15 mouse cellular contexts compared by ENCODE assay signal in genomic region chr4:129966201-129966600, GRCm38 (mm10). TPM values are rescaled to one million over a fixed set of nuclear protein-coding genes. Genes with fewer than 3 reads are reported as not detected.
DNase-seq lines count a peak whose midpoint lies in the region; ATAC-seq and TF ChIP-seq lines count a peak whose summit lies in the region.
"Had no signal": no experiment of that assay in that cellular context is flagged by ENCODE, and none has a peak within 500 bp of the region (broad histone marks: within the 10 kb centered on the region; RNA-seq: fewer than 3 reads in every experiment).

No protein-coding gene starts in this region.

- H3K9ac ChIP-seq in midbrain, embryonic 14.5 days (replicated peaks; ENCODE audit: low read length) = no peak overlapping the region
- no peak overlapping the region for H3K9ac ChIP-seq in kidney, embryonic 16.5 days (replicated peaks; ENCODE audit: low read length)
- H3K9ac ChIP-seq in liver, postnatal 0 days (replicated peaks) = no peak overlapping the region
- H3K9ac ChIP-seq: heart, embryonic 15.5 days; intestine, embryonic 15.5 days had no signal

- H3K36me3 ChIP-seq in heart, embryonic 10.5 days = no peaks in the 10 kb centered on the region
- no peaks in the 10 kb centered on the region for H3K36me3 ChIP-seq in hindbrain, embryonic 10.5 days
- H3K36me3 ChIP-seq in midbrain, embryonic 14.5 days (ENCODE audit: control insufficient read depth, insufficient read depth, low read length) = no peaks in the 10 kb centered on the region
- H3K36me3 ChIP-seq in kidney, embryonic 16.5 days (ENCODE audit: insufficient read depth, low read length) = no peaks in the 10 kb centered on the region
- H3K36me3 ChIP-seq in liver, postnatal 0 days (replicated peaks; ENCODE audit: insufficient read depth, low read length) = no peaks in the 10 kb centered on the region
- H3K36me3 ChIP-seq: heart, embryonic 15.5 days; intestine, embryonic 15.5 days had no signal

- peak; percentile 41; the same call in 1 of the 2 replicates for ATAC-seq in midbrain, embryonic 14.5 days (ENCODE audit: low FRiP score, low TSS enrichment)
- no peak for ATAC-seq in kidney, embryonic 16.5 days (ENCODE audit: low FRiP score, low TSS enrichment)
- ATAC-seq in liver, postnatal 0 days = no peak
- ATAC-seq: intestine, embryonic 15.5 days had no signal

- no peak for DNase-seq in heart, embryonic 10.5 days (ENCODE audit: low spot score)
- DNase-seq in heart, adult 11 months = no peak
- peak; percentile 92 for DNase-seq in R1 (ENCODE audit: low read depth, low spot score)
- DNase-seq in hindbrain, embryonic 10.5 days (ENCODE audit: low spot score) = no peak
- peak; percentile 82 for DNase-seq in midbrain, embryonic 14.5 days
- no peak for DNase-seq in liver, postnatal 0 days
- no peak for DNase-seq in adrenal gland, adult 18-20 months (ENCODE audit: low spot score in 2 of 2)
- DNase-seq: adrenal gland, postnatal 36 days; cerebellum, adult 2 months; lung, adult 18-20 months had no signal

- peak overlapping the region; percentile 62; the same call in 1 of the 2 replicates for H3K27ac ChIP-seq in heart, embryonic 10.5 days
- H3K27ac ChIP-seq in hindbrain, embryonic 10.5 days = peak overlapping the region; percentile 85; the same call in 1 of the 2 replicates
- peak overlapping the region; percentile 89 for H3K27ac ChIP-seq in midbrain, embryonic 14.5 days (replicated peaks; ENCODE audit: low read depth, low read length)
- H3K27ac ChIP-seq in kidney, embryonic 16.5 days (ENCODE audit: low read length) = no peak overlapping the region
- H3K27ac ChIP-seq in liver, postnatal 0 days (ENCODE audit: low read depth) = no peak overlapping the region
- H3K27ac ChIP-seq: heart, embryonic 15.5 days; intestine, embryonic 15.5 days had no signal

- no peak for TF ChIP-seq CTCF in liver, postnatal 0 days (IDR thresholded peaks at IDR 0.05; ENCODE audit: low read depth)

- H3K4me2 ChIP-seq in midbrain, embryonic 14.5 days (ENCODE audit: low read length) = peak overlapping the region; percentile 30; the same call in 1 of the 2 replicates
- no peak overlapping the region for H3K4me2 ChIP-seq in kidney, embryonic 16.5 days (replicated peaks; ENCODE audit: low read depth, low read length)
- H3K4me2 ChIP-seq in liver, postnatal 0 days (ENCODE audit: low read depth, low read length) = no peak overlapping the region
- H3K4me2 ChIP-seq: heart, embryonic 15.5 days; intestine, embryonic 15.5 days had no signal

- H3K4me1 ChIP-seq in heart, embryonic 10.5 days = peaks cover 50% of the 10 kb centered on the region
- H3K4me1 ChIP-seq in hindbrain, embryonic 10.5 days (replicated peaks) = peaks cover 55% of the 10 kb centered on the region
- peaks cover 39% of the 10 kb centered on the region for H3K4me1 ChIP-seq in midbrain, embryonic 14.5 days (ENCODE audit: control insufficient read depth, insufficient read depth, low read length)
- 0 out of 2 replicates have a peak, but pooled peaks cover 4% of the 10 kb centered on the region for H3K4me1 ChIP-seq in kidney, embryonic 16.5 days (ENCODE audit: insufficient read depth, low read length)
- no peaks in the 10 kb centered on the region for H3K4me1 ChIP-seq in liver, postnatal 0 days (ENCODE audit: insufficient read depth)

- TF ChIP-seq EP300 in liver, postnatal 0 days (IDR thresholded peaks at IDR 0.05; ENCODE audit: low read depth) = no peak

- no peaks in the 10 kb centered on the region for H3K9me3 ChIP-seq in heart, embryonic 10.5 days
- H3K9me3 ChIP-seq in hindbrain, embryonic 10.5 days = no peaks in the 10 kb centered on the region
- no peaks in the 10 kb centered on the region for H3K9me3 ChIP-seq in midbrain, embryonic 14.5 days (ENCODE audit: control insufficient read depth, low read length)
- no peaks in the 10 kb centered on the region for H3K9me3 ChIP-seq in kidney, embryonic 16.5 days (ENCODE audit: low read length)
- H3K9me3 ChIP-seq in liver, postnatal 0 days (ENCODE audit: low read length) = no peaks in the 10 kb centered on the region
- H3K9me3 ChIP-seq: heart, embryonic 15.5 days; intestine, embryonic 15.5 days had no signal

- WGBS in heart, embryonic 10.5 days = 20% methylated on average over 10 of the region's 10 CpGs
- 16% methylated on average over 10 of the region's 10 CpGs for WGBS in hindbrain, embryonic 10.5 days
- WGBS in midbrain, embryonic 14.5 days = under 1% methylated on average over 10 of the region's 10 CpGs
- WGBS in kidney, embryonic 16.5 days = 24% methylated on average over 10 of the region's 10 CpGs
- WGBS in liver, postnatal 0 days (ENCODE audit: insufficient replicate concordance) = 20% methylated on average over 10 of the region's 10 CpGs

- no peak overlapping the region for H3K4me3 ChIP-seq in heart, embryonic 10.5 days
- H3K4me3 ChIP-seq in hindbrain, embryonic 10.5 days = no peak overlapping the region
- no peak overlapping the region for H3K4me3 ChIP-seq in midbrain, embryonic 14.5 days (replicated peaks; ENCODE audit: low read depth, low read length)
- H3K4me3 ChIP-seq in kidney, embryonic 16.5 days (ENCODE audit: low read length) = no peak overlapping the region
- H3K4me3 ChIP-seq in liver, postnatal 0 days (ENCODE audit: low read depth, low read length) = no peak overlapping the region
- H3K4me3 ChIP-seq: heart, embryonic 15.5 days; intestine, embryonic 15.5 days had no signal

- peaks cover 52% of the 10 kb centered on the region for H3K27me3 ChIP-seq in heart, embryonic 10.5 days (ENCODE audit: insufficient read depth, poor library complexity, severe bottlenecking)
- H3K27me3 ChIP-seq in hindbrain, embryonic 10.5 days (ENCODE audit: insufficient read depth, poor library complexity, severe bottlenecking) = peaks cover 43% of the 10 kb centered on the region
- no peaks in the 10 kb centered on the region for H3K27me3 ChIP-seq in midbrain, embryonic 14.5 days (ENCODE audit: control insufficient read depth, insufficient read depth, low read length)
- 0 out of 2 replicates have a peak, but pooled peaks cover 2% of the 10 kb centered on the region for H3K27me3 ChIP-seq in kidney, embryonic 16.5 days (ENCODE audit: insufficient read depth, low read length)
- H3K27me3 ChIP-seq in liver, postnatal 0 days (ENCODE audit: insufficient read depth, low read length) = peaks cover 6% of the 10 kb centered on the region; the same call in 1 of the 2 replicates

RNA-seq across cellular contexts. Expression of gene Adgrb2, which starts 18.5 kb away (rescaled TPM):
- 1.2 and 3.1 TPM in 2 replicates for polyA plus RNA-seq in heart, embryonic 10.5 days (2016; fragmentation: Nextera tagmentation; extraction: Ambion mirVana)
- polyA plus RNA-seq in hindbrain, embryonic 10.5 days (2016; fragmentation: Nextera tagmentation; extraction: Ambion mirVana) = 2.0 and 3.1 TPM in 2 replicates
- 15.9 and 16.9 TPM in 2 replicates for polyA plus RNA-seq in midbrain, embryonic 14.5 days (2014; fragmentation: Nextera tagmentation; extraction: Ambion mirVana)
- polyA plus RNA-seq in kidney, embryonic 16.5 days (2015; fragmentation: Nextera tagmentation; extraction: Ambion mirVana) = 1.7 and 3.2 TPM in 2 replicates
- polyA plus RNA-seq in liver, postnatal 0 days (2015; fragmentation: Nextera tagmentation; extraction: Ambion mirVana) = not detected in 2 replicates
- 10 to 100 TPM; 20.4 to 23.9 TPM for total RNA-seq in adrenal gland, adult 18-20 months (2021)

RNA-seq across cellular contexts. Expression of gene Spocd1, which starts 37.2 kb away (rescaled TPM):
- polyA plus RNA-seq in heart, embryonic 10.5 days (2016; fragmentation: Nextera tagmentation; extraction: Ambion mirVana) = 0.46 and 0.59 TPM in 2 replicates
- polyA plus RNA-seq in hindbrain, embryonic 10.5 days (2016; fragmentation: Nextera tagmentation; extraction: Ambion mirVana) = 0.05 TPM in 1 of 2 replicates, not detected in the other
- 0.16 TPM in 1 of 2 replicates, not detected in the other for polyA plus RNA-seq in midbrain, embryonic 14.5 days (2014; fragmentation: Nextera tagmentation; extraction: Ambion mirVana)
- polyA plus RNA-seq in kidney, embryonic 16.5 days (2015; fragmentation: Nextera tagmentation; extraction: Ambion mirVana) = 0.32 TPM in 1 of 2 replicates, not detected in the other
- polyA plus RNA-seq in liver, postnatal 0 days (2015; fragmentation: Nextera tagmentation; extraction: Ambion mirVana) = not detected in 2 replicates
- total RNA-seq in adrenal gland, adult 18-20 months (2021) = under 1 TPM; 0.51 to 0.53 TPM
- total RNA-seq: megakaryocyte-erythroid progenitor cell, adult 5-6 weeks had no signal
- polyA plus RNA-seq: embryonic facial prominence, embryonic 11.5 days; intestine, embryonic 15.5 days had no signal

Comparison
In these comparisons a context has a peak if more than half of its experiments do, and no peak if none do; other contexts are left out.
1. DNase-seq: peak in R1 (single experiment) and midbrain, embryonic 14.5 days (single experiment); none in heart, embryonic 10.5 days (single experiment), heart, adult 11 months (single experiment), hindbrain, embryonic 10.5 days (single experiment), liver, postnatal 0 days (single experiment) and adrenal gland, adult 18-20 months (0 of 2).
2. H3K27ac ChIP-seq: peak in heart, embryonic 10.5 days (single experiment), hindbrain, embryonic 10.5 days (single experiment) and midbrain, embryonic 14.5 days (single experiment); none in kidney, embryonic 16.5 days (single experiment) and liver, postnatal 0 days (single experiment).